Mouse (Mus musculus) limb, embryonic 14.5 days (tissue): ENCODE data around the gene Cdkn1c. TPM values are rescaled to one million over a fixed set of nuclear protein-coding genes. Genes with fewer than 3 reads are reported as not detected.
A peak's percentile ranks its signal among the peaks of the same experiment; 100 is the strongest.

Experiments used
- ATAC-seq: fragments of 200-750 bp; cut with Nextera tagmentation; 2 replicates; pipeline ENCODE4 v1.8.0; 2017; ENCODE audit warnings: low read depth, moderate number of reproducible peaks, moderate TSS enrichment; ENCODE audit not compliant: low FRiP score
- DNase-seq: peaks from one replicate; pipeline ENCODE4 v3.0.0-alpha.2; 2015; ENCODE audit warnings: low spot score
- H3K27ac ChIP-seq: fragments of 300-500 bp; sonication (generic); replicated peaks from 2 replicates; pipeline ENCODE4 v1.5.1; 2014; ENCODE audit warnings: low read depth, mild to moderate bottlenecking, low read length, moderate library complexity, mixed read lengths
- H3K27me3 ChIP-seq: fragments of 300-500 bp; sonication (generic); 2 replicates; pipeline ENCODE4 v1.6.1; 2014; ENCODE audit warnings: low read length, mixed read lengths; ENCODE audit not compliant: control insufficient read depth, insufficient read depth
- H3K36me3 ChIP-seq: fragments of 300-500 bp; sonication (generic); 2 replicates; pipeline ENCODE4 v1.6.1; 2014; ENCODE audit warnings: mild to moderate bottlenecking, low read length, moderate library complexity, mixed read lengths; ENCODE audit not compliant: control insufficient read depth, insufficient read depth
- H3K4me1 ChIP-seq: fragments of 300-500 bp; sonication (generic); 2 replicates; pipeline ENCODE4 v1.6.1; 2014; ENCODE audit warnings: antibody characterized with exemption, low read length, mixed read lengths; ENCODE audit not compliant: control insufficient read depth, insufficient read depth
- H3K4me2 ChIP-seq: fragments of 300-500 bp; sonication (generic); replicated peaks from 2 replicates; pipeline ENCODE4 v1.6.1; 2014; ENCODE audit warnings: low read depth, mild to moderate bottlenecking, low read length, moderate library complexity; ENCODE audit not compliant: severe bottlenecking
- H3K4me3 ChIP-seq: fragments of 300-500 bp; sonication (generic); replicated peaks from 2 replicates; pipeline ENCODE4 v1.5.1; 2014; ENCODE audit warnings: low read length
- H3K9ac ChIP-seq: fragments of 300-500 bp; sonication (generic); 2 replicates; pipeline ENCODE4 v1.6.1; 2014; ENCODE audit warnings: mild to moderate bottlenecking, low read depth, low read length, moderate library complexity; ENCODE audit not compliant: severe bottlenecking
- H3K9me3 ChIP-seq: fragments of 300-500 bp; sonication (generic); 2 replicates; pipeline ENCODE4 v1.6.1; 2016; ENCODE audit warnings: low read length; ENCODE audit not compliant: control insufficient read depth
- POLR2A ChIP-seq: fragments of 200-500 bp; IDR thresholded peaks from 2 replicates; pipeline ENCODE4 v1.8.0; 2012; ENCODE audit warnings: inconsistent platforms, mild to moderate bottlenecking, moderate library complexity, borderline replicate concordance; ENCODE audit not compliant: insufficient read depth, insufficient read length; ENCODE audit errors: extremely low read depth
- WGBS: fragments of 180-500 bp; shearing (Covaris S2); extraction: QIAGEN DNeasy Blood & Tissue Kit; methylation state at CpG from one replicate; pipeline ENCODE4 v1.1.7; 2014; 5-methylcytosine and 5-hydroxymethylcytosine counted together
- polyA plus RNA-seq, 2 experiments: library from polyadenylated mRNA; depleted of rRNA in 1 of 2; stranded (reverse) in 1 of 2; unstranded in 1 of 2; fragments of >200 nt; fragmentation: Nextera tagmentation in 1 of 2; extraction: Ambion mirVana in 1 of 2; gene quantifications; 2 replicates each; pipeline versions ENCODE4 v1.2.1 to v1.2.3; 2012 to 2014

The Cdkn1c gene
- polyA plus RNA-seq, 2 experiments, result 1,240 to 2,200 TPM

GRCm38 (mm10) chr7:143460217-143460834, 524 bp downstream of the Cdkn1c start:
- TF ChIP-seq POLR2A, result no peak
- H3K9ac ChIP-seq, result peak overlapping the region; percentile 86
- H3K27ac ChIP-seq, result peak overlapping the region; percentile 84
- H3K9me3 ChIP-seq, result peaks cover 26% of the 10 kb centered on the region
- WGBS, result 35% methylated on average over 45 of the region's 60 CpGs
- H3K4me3 ChIP-seq, result peak overlapping the region; percentile 66
- ATAC-seq (no peak), DNase-seq (no peak)
- peaks cover 17% of the 10 kb centered on the region for H3K4me1 ChIP-seq
- H3K36me3 ChIP-seq, result peaks cover 20% of the 10 kb centered on the region
- no peaks in the 10 kb centered on the region for H3K27me3 ChIP-seq
- H3K4me2 ChIP-seq, result peak overlapping the region; percentile 49

- WGBS, result 37% methylated on average over 73 of the region's 100 CpGs
- Histone ChIP-seq H3K4me2 (peak overlapping the region; percentile 49), H3K4me1 (peaks cover 13% of the 10 kb centered on the region), H3K27ac (peak overlapping the region; percentile 84), H3K27me3 (no peaks in the 10 kb centered on the region), H3K36me3 (peaks cover 20% of the 10 kb centered on the region), H3K9me3 (peaks cover 26% of the 10 kb centered on the region), H3K4me3 (peak overlapping the region; percentile 66), H3K9ac (peak overlapping the region; percentile 86)
- ATAC-seq (no peak), DNase-seq (no peak)
- 0 out of 2 replicates have a peak, but pooled peaks have one; percentile 13 for TF ChIP-seq POLR2A
Observed at GRCm38 (mm10) chr7:143459332-143460211, 1.3 kb downstream of the Cdkn1c start.

- no peak for DNase-seq
- Histone ChIP-seq H3K4me3 (peak overlapping the region; percentile 66), H3K9ac (peak overlapping the region; percentile 86), H3K27ac (peak overlapping the region; percentile 84), H3K27me3 (no peaks in the 10 kb centered on the region), H3K36me3 (peaks cover 20% of the 10 kb centered on the region), H3K4me2 (peak overlapping the region; percentile 49), H3K9me3 (peaks cover 26% of the 10 kb centered on the region), H3K4me1 (peaks cover 8% of the 10 kb centered on the region)
- ATAC-seq, result no peak
- TF ChIP-seq POLR2A, result no peak
- WGBS, result 27% methylated on average over 33 of the region's 38 CpGs
Observed at GRCm38 (mm10) chr7:143458963-143459331, 1.9 kb downstream of the Cdkn1c start.

- Histone ChIP-seq H3K4me3 (no peak overlapping the region), H3K27me3 (peaks cover 18% of the 10 kb centered on the region), H3K27ac (no peak overlapping the region), H3K9me3 (no peaks in the 10 kb centered on the region), H3K4me1 (peaks cover 15% of the 10 kb centered on the region), H3K9ac (no peak overlapping the region), H3K36me3 (no peaks in the 10 kb centered on the region), H3K4me2 (no peak overlapping the region)
- no peak for DNase-seq
- WGBS, result 94% methylated on average over 2 of the region's 2 CpGs
- no peak for ATAC-seq
- no peak for TF ChIP-seq POLR2A
Observed at GRCm38 (mm10) chr7:143447130-143447529, 13.7 kb downstream of the Cdkn1c start.

- Histone ChIP-seq H3K36me3 (no peaks in the 10 kb centered on the region), H3K4me1 (peaks cover 15% of the 10 kb centered on the region), H3K9me3 (no peaks in the 10 kb centered on the region), H3K4me3 (peak overlapping the region; percentile 35), H3K27ac (peak overlapping the region; percentile 53; the same call in 1 of the 2 replicates), H3K9ac (peak overlapping the region; percentile 58), H3K4me2 (peak overlapping the region; percentile 69), H3K27me3 (peaks cover 18% of the 10 kb centered on the region)
- TF ChIP-seq POLR2A, result no peak
- 0 out of 2 replicates have a peak, but pooled peaks have one; percentile 39 for ATAC-seq
- DNase-seq, result no peak
- WGBS, result 7% methylated on average over 51 of the region's 53 CpGs
Observed at GRCm38 (mm10) chr7:143445651-143446460, 15.0 kb downstream of the Cdkn1c start.
